Mouse (Mus musculus): ENCODE data around the gene Pibf1. TPM values are rescaled to one million over a fixed set of nuclear protein-coding genes. Genes with fewer than 3 reads are reported as not detected.

Gene Pibf1
- polyA plus RNA-seq (2015; fragmentation: Nextera tagmentation; extraction: Ambion mirVana): 19.7 and 21.2 TPM in 2 replicates

- H3K9me3 ChIP-seq: no peaks in the 10 kb centered on the region
- peaks cover 54% of the 10 kb centered on the region for H3K36me3 ChIP-seq
These were observed at the start of gene Pibf1, which contains the start of gene Dis3 for GRCm38 (mm10) chr14:99099267-99099966. TSS of gene Pibf1 (plus strand) at chr14:99099424. TSS of gene Dis3 (minus strand) at chr14:99099770.

GRCm38 (mm10) chr14:99058959-99059586, 40.2 kb upstream of the Pibf1 start:
- Histone ChIP-seq H3K4me3 (replicated peaks) (no peak overlapping the region), H3K36me3 (peaks cover 31% of the 10 kb centered on the region), H3K27me3 (no peaks in the 10 kb centered on the region), H3K9ac (replicated peaks) (no peak overlapping the region), H3K9me3 (no peaks in the 10 kb centered on the region), H3K4me1 (replicated peaks) (no peaks in the 10 kb centered on the region), H3K27ac (no peak overlapping the region), H3K4me2 (replicated peaks) (no peak overlapping the region)
- 92% methylated on average over 7 of the region's 7 CpGs for WGBS
- ATAC-seq: 0 out of 2 replicates have a peak, but pooled peaks have one; percentile 24

More at GRCm38 (mm10) chr14:99099267-99099966, at the start of gene Pibf1, which contains the start of gene Dis3:
- peak; percentile 99 for ATAC-seq
- Histone ChIP-seq H3K4me1 (replicated peaks) (peaks cover 18% of the 10 kb centered on the region), H3K27ac (peak within 1 kb of the TSS; percentile 89), H3K4me2 (replicated peaks) (peak within 1 kb of the TSS; percentile 83), H3K27me3 (no peaks in the 10 kb centered on the region), H3K9ac (replicated peaks) (peak within 1 kb of the TSS; percentile 91), H3K4me3 (replicated peaks) (peak within 1 kb of the TSS; percentile 93)
- under 1% methylated on average over 73 of the region's 73 CpGs for WGBS

- H3K4me2 ChIP-seq (replicated peaks): no peak overlapping the region
- no peaks in the 10 kb centered on the region for H3K4me1 ChIP-seq (replicated peaks)
- no peaks in the 10 kb centered on the region for H3K27me3 ChIP-seq
- H3K9ac ChIP-seq (replicated peaks): 0 out of 2 replicates have a peak overlapping the region, but pooled peaks have one; percentile 1
- ATAC-seq: no peak
- H3K4me3 ChIP-seq (replicated peaks): no peak overlapping the region
- WGBS: 94% methylated on average over 12 of the region's 12 CpGs
- no peaks in the 10 kb centered on the region for H3K9me3 ChIP-seq
- no peak overlapping the region for H3K27ac ChIP-seq
- peaks cover 31% of the 10 kb centered on the region for H3K36me3 ChIP-seq
These were observed 38.6 kb upstream of the Pibf1 start for GRCm38 (mm10) chr14:99060616-99061015.

- WGBS: 100% methylated on average over 2 of the region's 2 CpGs
- no peak overlapping the region for H3K4me2 ChIP-seq (replicated peaks)
- no peak overlapping the region for H3K9ac ChIP-seq (replicated peaks)
- no peaks in the 10 kb centered on the region for H3K27me3 ChIP-seq
- H3K36me3 ChIP-seq: peaks cover 27% of the 10 kb centered on the region
- no peak overlapping the region for H3K27ac ChIP-seq
- no peak overlapping the region for H3K4me3 ChIP-seq (replicated peaks)
- no peaks in the 10 kb centered on the region for H3K9me3 ChIP-seq
- no peaks in the 10 kb centered on the region for H3K4me1 ChIP-seq (replicated peaks)
- no peak for ATAC-seq
These were observed 36.1 kb upstream of the Pibf1 start for GRCm38 (mm10) chr14:99063091-99063490.

- ATAC-seq: no peak
- H3K27ac ChIP-seq: no peak overlapping the region
- H3K4me2 ChIP-seq (replicated peaks): no peak overlapping the region
- H3K9me3 ChIP-seq: no peaks in the 10 kb centered on the region
- no peak overlapping the region for H3K9ac ChIP-seq (replicated peaks)
- no peaks in the 10 kb centered on the region for H3K27me3 ChIP-seq
- 90% methylated on average over 4 of the region's 4 CpGs for WGBS
- no peaks in the 10 kb centered on the region for H3K4me1 ChIP-seq (replicated peaks)
- H3K36me3 ChIP-seq: peaks cover 28% of the 10 kb centered on the region
- no peak overlapping the region for H3K4me3 ChIP-seq (replicated peaks)
These were observed 28.1 kb upstream of the Pibf1 start for GRCm38 (mm10) chr14:99071146-99071545.

GRCm38 (mm10) chr14:99088947-99089346, 10.3 kb upstream of the Pibf1 start:
- Histone ChIP-seq H3K27ac (no peak overlapping the region), H3K27me3 (no peaks in the 10 kb centered on the region), H3K4me2 (replicated peaks) (no peak overlapping the region), H3K9me3 (no peaks in the 10 kb centered on the region), H3K9ac (replicated peaks) (no peak overlapping the region), H3K36me3 (peaks cover 66% of the 10 kb centered on the region), H3K4me1 (replicated peaks) (no peaks in the 10 kb centered on the region), H3K4me3 (replicated peaks) (no peak overlapping the region)
- ATAC-seq: no peak
- WGBS: 93% methylated on average over 7 of the region's 7 CpGs

- Histone ChIP-seq H3K4me2 (replicated peaks) (peak overlapping the region; percentile 56), H3K9me3 (no peaks in the 10 kb centered on the region), H3K9ac (replicated peaks) (peak overlapping the region; percentile 70), H3K4me3 (replicated peaks) (peak overlapping the region; percentile 93), H3K27me3 (no peaks in the 10 kb centered on the region), H3K27ac (no peak overlapping the region), H3K36me3 (peaks cover 56% of the 10 kb centered on the region), H3K4me1 (replicated peaks) (peaks cover 18% of the 10 kb centered on the region)
- 7% methylated on average over 20 of the region's 20 CpGs for WGBS
- no peak for ATAC-seq
These were observed 853 bp downstream of the Pibf1 start for GRCm38 (mm10) chr14:99099967-99100587.

- ATAC-seq: no peak
- whole genome bisulfite sequencing: 96% methylated on average over 4 of the region's 4 CpGs
- no peak overlapping the region for H3K9ac ChIP-seq (replicated peaks)
These were observed 3.8 kb downstream of the Pibf1 start for GRCm38 (mm10) chr14:99103050-99103449.

GRCm38 (mm10) chr14:99104542-99105123, 5.4 kb downstream of the Pibf1 start:
- no peak for ATAC-seq
- no peak overlapping the region for H3K4me2 ChIP-seq (replicated peaks)
- H3K4me3 ChIP-seq (replicated peaks): no peak overlapping the region
- no peak overlapping the region for H3K27ac ChIP-seq
- H3K36me3 ChIP-seq: peaks cover 67% of the 10 kb centered on the region
- 95% methylated on average over 6 of the region's 6 CpGs for WGBS
- H3K4me1 ChIP-seq (replicated peaks): peaks cover 10% of the 10 kb centered on the region; the same call in 1 of the 2 replicates
- no peaks in the 10 kb centered on the region for H3K27me3 ChIP-seq
- H3K9ac ChIP-seq (replicated peaks): no peak overlapping the region
- H3K9me3 ChIP-seq: no peaks in the 10 kb centered on the region

More at GRCm38 (mm10) chr14:99103050-99103449, 3.8 kb downstream of the Pibf1 start:
- Histone ChIP-seq H3K4me2 (replicated peaks) (no peak overlapping the region), H3K27me3 (no peaks in the 10 kb centered on the region), H3K4me3 (replicated peaks) (no peak overlapping the region), H3K27ac (no peak overlapping the region), H3K4me1 (replicated peaks) (peaks cover 18% of the 10 kb centered on the region), H3K36me3 (peaks cover 53% of the 10 kb centered on the region), H3K9me3 (no peaks in the 10 kb centered on the region)

- Histone ChIP-seq H3K27me3 (no peaks in the 10 kb centered on the region), H3K4me3 (replicated peaks) (no peak overlapping the region), H3K9ac (replicated peaks) (no peak overlapping the region), H3K9me3 (no peaks in the 10 kb centered on the region), H3K4me1 (replicated peaks) (no peaks in the 10 kb centered on the region), H3K36me3 (peaks cover 83% of the 10 kb centered on the region), H3K27ac (no peak overlapping the region), H3K4me2 (replicated peaks) (no peak overlapping the region)
- WGBS: 92% methylated on average over 2 of the region's 2 CpGs
- no peak for ATAC-seq
These were observed 7.4 kb downstream of the Pibf1 start for GRCm38 (mm10) chr14:99106671-99107070.

- Histone ChIP-seq H3K4me2 (replicated peaks) (no peak overlapping the region), H3K4me3 (replicated peaks) (no peak overlapping the region), H3K4me1 (replicated peaks) (no peaks in the 10 kb centered on the region), H3K36me3 (peaks cover 78% of the 10 kb centered on the region), H3K9me3 (no peaks in the 10 kb centered on the region), H3K27ac (no peak overlapping the region), H3K27me3 (no peaks in the 10 kb centered on the region), H3K9ac (replicated peaks) (no peak overlapping the region)
- WGBS: 87% methylated on average over 2 of the region's 2 CpGs
- ATAC-seq: no peak
These were observed 8.5 kb downstream of the Pibf1 start for GRCm38 (mm10) chr14:99107631-99108187.
